Mouse (Mus musculus) left cerebral cortex, adult 18-20 months (tissue): ENCODE data around the gene Usp39. TPM values are rescaled to one million over a fixed set of nuclear protein-coding genes. Genes with fewer than 3 reads are reported as not detected.

Source experiments
- total RNA-seq, 2 experiments: library from RNA; stranded (reverse); gene quantifications; 2 replicates each; pipeline ENCODE4 v1.2.3; 2021

Usp39 gene
- total RNA-seq, 2 experiments from 2014 or later: 32.6 to 33.6 TPM

Other genes starting within 250 kb of the Usp39 start
- gene St3gal5, start 247.6 kb downstream of the Usp39 start, total RNA-seq: 100 to 1,000 TPM; 166 to 175 TPM
- gene Atoh8, start 109.6 kb downstream of the Usp39 start, total RNA-seq: 1 to 10 TPM; 1.6 to 2.3 TPM
- gene Sftpb, start 40.6 kb downstream of the Usp39 start, total RNA-seq: not detected
- 10 to 100 TPM; 17.1 to 17.7 TPM for gene 0610030E20Rik, start 2.1 kb upstream of the Usp39 start, total RNA-seq
- 10 to 100 TPM in 1 of 2 experiments, 1 to 10 TPM in 1; 6.8 to 11.0 TPM for gene Tmem150a, start 10.3 kb upstream of the Usp39 start, total RNA-seq
- 10 to 100 TPM; 78.9 to 81.5 TPM for gene Rnf181, start 21.8 kb upstream of the Usp39 start, total RNA-seq
- 1 to 10 TPM; 6.1 to 7.0 TPM for gene Vamp5, start 35.3 kb upstream of the Usp39 start, total RNA-seq
- gene Vamp8, start 45.5 kb upstream of the Usp39 start, total RNA-seq: 10 to 100 TPM; 12.6 to 14.0 TPM
- gene Ggcx, start 69.1 kb upstream of the Usp39 start, total RNA-seq: 10 to 100 TPM; 21.7 to 24.4 TPM
- gene Mat2a, start 94.4 kb upstream of the Usp39 start, total RNA-seq: 100 to 1,000 TPM; 172 to 199 TPM
- under 1 TPM; 0.56 to 0.61 TPM for gene Sh2d6, start 176.5 kb upstream of the Usp39 start, total RNA-seq
- gene Capg, start 199.2 kb upstream of the Usp39 start, total RNA-seq: 1 to 10 TPM; 1.8 to 4.2 TPM